Mouse (Mus musculus): ENCODE measurements around the gene Odf3l2.

- peak; percentile 82 for TF ChIP-seq CTCF (IDR thresholded peaks at IDR 0.05; ENCODE audit: low read depth)
- TF ChIP-seq EP300 (IDR thresholded peaks at IDR 0.05; ENCODE audit: low read depth), result peak; percentile 68; the same call in 1 of the 2 replicates
Observed at GRCm38 (mm10) chr10:79668771-79669575, 23.4 kb upstream of the Odf3l2 start, which contains the start of gene Tpgs1.

All from heart, postnatal 0 days (tissue).